ENCODE assay signal across 17 mouse cellular contexts in genomic region chr16:50399775-50400174, GRCm38 (mm10).
"Had no signal": no experiment of that assay in that cellular context is flagged by ENCODE, and none has a peak within 500 bp of the region (broad histone marks: within the 10 kb centered on the region; RNA-seq: fewer than 3 reads in every experiment).

No protein-coding gene starts in this region.

- H3K36me3 ChIP-seq: liver, embryonic 13.5 days; neural tube, embryonic 13.5 days; stomach, embryonic 15.5 days had no signal

- H3K27me3 ChIP-seq: liver, embryonic 13.5 days; midbrain, embryonic 13.5 days; neural tube, embryonic 13.5 days; stomach, embryonic 15.5 days had no signal

- H3K27ac ChIP-seq: left cerebral cortex, adult 2 months; liver, embryonic 13.5 days; midbrain, embryonic 13.5 days; neural tube, embryonic 13.5 days; stomach, embryonic 15.5 days had no signal

- H3K4me2 ChIP-seq: liver, embryonic 13.5 days; midbrain, embryonic 13.5 days; neural tube, embryonic 13.5 days; stomach, embryonic 15.5 days had no signal

- H3K9me3 ChIP-seq: liver, embryonic 13.5 days; midbrain, embryonic 13.5 days; neural tube, embryonic 13.5 days; stomach, embryonic 15.5 days had no signal

- H3K4me3 ChIP-seq: left cerebral cortex, adult 2 months; liver, embryonic 13.5 days; midbrain, embryonic 13.5 days; myocyte; neural tube, embryonic 13.5 days; stomach, embryonic 15.5 days had no signal

- H3K9ac ChIP-seq: liver, embryonic 13.5 days; midbrain, embryonic 13.5 days; neural tube, embryonic 13.5 days; stomach, embryonic 15.5 days had no signal

- ATAC-seq: midbrain, embryonic 13.5 days; midbrain, embryonic 16.5 days had no signal

- H3K4me1 ChIP-seq: midbrain, embryonic 13.5 days; neural tube, embryonic 13.5 days; stomach, embryonic 15.5 days had no signal

- DNase-seq: kidney, postnatal 10 days; kidney, postnatal 36 days; layer of hippocampus, postnatal 36 days; liver, embryonic 13.5 days; lung, adult 2 months; lung, postnatal 14 days; lung, postnatal 4 days; retina, postnatal 1 day; right cerebral cortex, postnatal 25 days; spleen, adult 18-20 months; thymus, postnatal 25 days had no signal
